Mouse (Mus musculus): ENCODE data around the gene Shisa7. TPM values are rescaled to one million over a fixed set of nuclear protein-coding genes. Genes with fewer than 3 reads are reported as not detected.
A peak's percentile ranks its signal among the peaks of the same experiment; 100 is the strongest.

Shisa7 gene
- polyA plus RNA-seq, 1 experiment, result 0.74 TPM

- DNase-seq, result peak; percentile 93
- no peaks in the 10 kb centered on the region; the same call in 1 of the 2 replicates for H3K27me3 ChIP-seq (ENCODE audit: control insufficient read depth, insufficient read depth, low read length)
- peaks cover 24% of the 10 kb centered on the region for H3K4me1 ChIP-seq (replicated peaks; ENCODE audit: control insufficient read depth, insufficient read depth, low read length)
- peaks cover 37% of the 10 kb centered on the region for H3K36me3 ChIP-seq (ENCODE audit: control insufficient read depth, insufficient read depth, low read length)
- TF ChIP-seq CTCF (IDR thresholded peaks at IDR 0.05; ENCODE audit: borderline replicate concordance, control insufficient read depth, extremely low read depth, insufficient read depth, low read length, poor library complexity), result 0 out of 2 replicates have a peak, but pooled peaks have one; percentile 16
- peak; percentile 87 for TF ChIP-seq POLR2A (IDR thresholded peaks at IDR 0.05; ENCODE audit: control insufficient read depth, extremely low read depth, insufficient read depth, low read length, poor library complexity)
- WGBS, result under 1% methylated on average over 53 of the region's 54 CpGs
- H3K4me3 ChIP-seq (ENCODE audit: control insufficient read depth, insufficient read depth, low read length), result peak within 1 kb of the TSS; percentile 94
- H3K27ac ChIP-seq (ENCODE audit: control insufficient read depth, insufficient read depth, low read length), result peak within 1 kb of the TSS; percentile 57
Measured at GRCm38 (mm10) chr7:4792278-4793212, 52.0 kb downstream of the Shisa7 start, which contains the start of gene Rpl28. Gene Rpl28, plus strand, starts transcription at chr7:4792874.

- DNase-seq, result peak; percentile 13
- peaks cover 24% of the 10 kb centered on the region for H3K4me1 ChIP-seq (replicated peaks; ENCODE audit: control insufficient read depth, insufficient read depth, low read length)
- H3K36me3 ChIP-seq (ENCODE audit: control insufficient read depth, insufficient read depth, low read length), result peaks cover 9% of the 10 kb centered on the region
- no peaks in the 10 kb centered on the region; the same call in 1 of the 2 replicates for H3K27me3 ChIP-seq (ENCODE audit: control insufficient read depth, insufficient read depth, low read length)
- no peak within 1 kb of the TSS for H3K27ac ChIP-seq (ENCODE audit: control insufficient read depth, insufficient read depth, low read length)
- peak within 1 kb of the TSS; percentile 50 for H3K4me3 ChIP-seq (ENCODE audit: control insufficient read depth, insufficient read depth, low read length)
- WGBS, result 12% methylated on average over 40 of the region's 40 CpGs
- TF ChIP-seq CTCF (IDR thresholded peaks at IDR 0.05; ENCODE audit: borderline replicate concordance, control insufficient read depth, extremely low read depth, insufficient read depth, low read length, poor library complexity), result no peak
- TF ChIP-seq POLR2A (IDR thresholded peaks at IDR 0.05; ENCODE audit: control insufficient read depth, extremely low read depth, insufficient read depth, low read length, poor library complexity), result no peak
Measured at GRCm38 (mm10) chr7:4789436-4789935, 55.0 kb downstream of the Shisa7 start, which contains the start of gene Tmem238. Gene Tmem238, minus strand, starts transcription at chr7:4789656.

GRCm38 (mm10) chr7:4788499-4789435, 55.7 kb downstream of the Shisa7 start:
- 4% methylated on average over 64 of the region's 64 CpGs for WGBS
- H3K27me3 ChIP-seq (ENCODE audit: control insufficient read depth, insufficient read depth, low read length), result no peaks in the 10 kb centered on the region; the same call in 1 of the 2 replicates
- DNase-seq, result peak; percentile 30

GRCm38 (mm10) chr7:4783667-4784268, 60.7 kb downstream of the Shisa7 start:
- TF ChIP-seq CTCF (IDR thresholded peaks at IDR 0.05; ENCODE audit: borderline replicate concordance, control insufficient read depth, extremely low read depth, insufficient read depth, low read length, poor library complexity) (no peak), POLR2A (IDR thresholded peaks at IDR 0.05; ENCODE audit: control insufficient read depth, extremely low read depth, insufficient read depth, low read length, poor library complexity) (no peak)

More at GRCm38 (mm10) chr7:4788499-4789435, 55.7 kb downstream of the Shisa7 start:
- Histone ChIP-seq H3K4me1 (replicated peaks; ENCODE audit: control insufficient read depth, insufficient read depth, low read length) (peaks cover 20% of the 10 kb centered on the region), H3K4me3 (ENCODE audit: control insufficient read depth, insufficient read depth, low read length) (peak overlapping the region; percentile 50), H3K36me3 (ENCODE audit: control insufficient read depth, insufficient read depth, low read length) (peaks cover 2% of the 10 kb centered on the region; the same call in 1 of the 2 replicates), H3K27ac (ENCODE audit: control insufficient read depth, insufficient read depth, low read length) (no peak overlapping the region)
- TF ChIP-seq CTCF (IDR thresholded peaks at IDR 0.05; ENCODE audit: borderline replicate concordance, control insufficient read depth, extremely low read depth, insufficient read depth, low read length, poor library complexity), result no peak; the same call in 1 of the 2 replicates
- no peak for TF ChIP-seq POLR2A (IDR thresholded peaks at IDR 0.05; ENCODE audit: control insufficient read depth, extremely low read depth, insufficient read depth, low read length, poor library complexity)

GRCm38 (mm10) chr7:4782759-4783158, 61.7 kb downstream of the Shisa7 start, which contains the start of the genes Il11 and Tmem190:
Gene Il11, minus strand, starts transcription at chr7:4782859.
Gene Tmem190, plus strand, starts transcription at chr7:4782937.
- no peak for TF ChIP-seq POLR2A (IDR thresholded peaks at IDR 0.05; ENCODE audit: control insufficient read depth, extremely low read depth, insufficient read depth, low read length, poor library complexity)
- no peak for TF ChIP-seq CTCF (IDR thresholded peaks at IDR 0.05; ENCODE audit: borderline replicate concordance, control insufficient read depth, extremely low read depth, insufficient read depth, low read length, poor library complexity)
- WGBS, result 86% methylated on average over 2 of the region's 2 CpGs

More at GRCm38 (mm10) chr7:4783667-4784268, 60.7 kb downstream of the Shisa7 start:
- 82% methylated on average over 14 of the region's 14 CpGs for WGBS
- Histone ChIP-seq H3K4me3 (ENCODE audit: control insufficient read depth, insufficient read depth, low read length) (no peak overlapping the region), H3K4me1 (replicated peaks; ENCODE audit: control insufficient read depth, insufficient read depth, low read length) (peaks cover 6% of the 10 kb centered on the region), H3K27me3 (ENCODE audit: control insufficient read depth, insufficient read depth, low read length) (no peaks in the 10 kb centered on the region; the same call in 1 of the 2 replicates), H3K27ac (ENCODE audit: control insufficient read depth, insufficient read depth, low read length) (no peak overlapping the region), H3K36me3 (ENCODE audit: control insufficient read depth, insufficient read depth, low read length) (no peaks in the 10 kb centered on the region)
- DNase-seq, result no peak

More at GRCm38 (mm10) chr7:4782759-4783158, 61.7 kb downstream of the Shisa7 start, which contains the start of the genes Il11 and Tmem190:
- Histone ChIP-seq H3K4me1 (replicated peaks; ENCODE audit: control insufficient read depth, insufficient read depth, low read length) (no peaks in the 10 kb centered on the region), H3K27me3 (ENCODE audit: control insufficient read depth, insufficient read depth, low read length) (no peaks in the 10 kb centered on the region; the same call in 1 of the 2 replicates), H3K36me3 (ENCODE audit: control insufficient read depth, insufficient read depth, low read length) (no peaks in the 10 kb centered on the region), H3K27ac (ENCODE audit: control insufficient read depth, insufficient read depth, low read length) (no peak within 1 kb of the TSS), H3K4me3 (ENCODE audit: control insufficient read depth, insufficient read depth, low read length) (no peak within 1 kb of the TSS)
- no peak for DNase-seq
